Mouse (Mus musculus) ES-Bruce4 (cell line): Measurements from ENCODE around the gene Rbm33. TPM values are rescaled to one million over a fixed set of nuclear protein-coding genes. Genes with fewer than 3 reads are reported as not detected.

Experiments used
- H3K27ac ChIP-seq: 2 replicates; pipeline ENCODE4 v1.5.1; 2012; ENCODE audit warnings: low read length, inconsistent platforms; ENCODE audit not compliant: insufficient read depth
- H3K27me3 ChIP-seq: 2 replicates; pipeline ENCODE4 v1.6.1; 2012; ENCODE audit warnings: mild to moderate bottlenecking, low read length, inconsistent platforms; ENCODE audit not compliant: control insufficient read depth, poor library complexity, insufficient read depth, severe bottlenecking
- H3K36me3 ChIP-seq: 2 replicates; pipeline ENCODE4 v1.6.1; 2012; ENCODE audit warnings: inconsistent platforms, mild to moderate bottlenecking, low read length, moderate library complexity; ENCODE audit not compliant: control insufficient read depth, poor library complexity, insufficient read depth, severe bottlenecking
- H3K4me1 ChIP-seq: one replicate; pipeline ENCODE4 v1.8.1; 2011; ENCODE audit warnings: low read length; ENCODE audit not compliant: control insufficient read depth, insufficient read depth
- H3K4me3 ChIP-seq: 2 replicates; pipeline ENCODE4 v1.5.1; 2011; ENCODE audit warnings: low read depth, mild to moderate bottlenecking, low read length
- H3K9ac ChIP-seq: 2 replicates; pipeline ENCODE4 v1.6.1; 2012; ENCODE audit warnings: low read depth, mild to moderate bottlenecking, inconsistent platforms; ENCODE audit not compliant: poor library complexity, severe bottlenecking
- H3K9me3 ChIP-seq: replicated peaks from 2 replicates; pipeline ENCODE4 v1.6.1; 2012; ENCODE audit warnings: mild to moderate bottlenecking, low read length, inconsistent platforms; ENCODE audit not compliant: control insufficient read depth, poor library complexity, insufficient read depth, severe bottlenecking
- CTCF ChIP-seq: IDR thresholded peaks from one replicate; pipeline ENCODE4 v1.8.1; 2011; ENCODE audit warnings: low read depth, low read length
- EP300 ChIP-seq: IDR thresholded peaks from 2 replicates; pipeline ENCODE4 v1.6.1; 2011; ENCODE audit warnings: low read depth, low read length; ENCODE audit not compliant: insufficient read depth
- POLR2A ChIP-seq: IDR thresholded peaks from one replicate; pipeline ENCODE4 v1.8.1; 2011; ENCODE audit warnings: low read length; ENCODE audit not compliant: insufficient read depth
- polyA plus RNA-seq: library from polyadenylated mRNA; stranded (reverse); fragments of >200 nt; gene quantifications from 2 replicates; pipeline ENCODE4 v1.2.4, GENCODE M21; 2011; ENCODE audit warnings: low read depth; ENCODE audit not compliant: missing spikeins, insufficient read depth, insufficient read length

Gene Rbm33
- polyA plus RNA-seq, 1 experiment: 60.2 TPM

DNA sequence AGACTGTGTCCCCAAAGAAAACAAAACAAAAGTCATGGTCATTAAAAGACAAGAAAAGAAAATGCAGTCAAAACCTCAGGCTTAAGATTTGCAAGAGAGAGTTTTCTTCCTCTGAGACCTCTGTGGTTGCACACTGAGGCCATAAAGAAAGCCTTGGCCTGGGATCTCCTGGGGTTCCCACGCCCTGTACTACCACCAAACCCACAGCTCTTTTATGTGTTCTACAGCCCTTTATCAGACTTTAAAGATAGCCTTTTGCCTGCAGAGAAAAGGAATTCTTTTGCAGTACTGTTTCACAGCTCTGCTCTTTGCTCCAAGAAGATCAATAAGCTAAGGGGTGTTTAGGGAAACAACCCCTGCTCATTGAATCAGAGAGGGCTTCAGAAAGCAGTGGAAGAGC lies 26.3 kb upstream of the Rbm33 start:
- Histone ChIP-seq H3K4me1 (no peaks in the 10 kb centered on the region), H3K4me3 (no peak overlapping the region), H3K27me3 (no peaks in the 10 kb centered on the region; the same call in 1 of the 2 replicates), H3K9ac (no peak overlapping the region), H3K36me3 (no peaks in the 10 kb centered on the region), H3K27ac (no peak overlapping the region), H3K9me3 (no peaks in the 10 kb centered on the region)
- no peak for TF ChIP-seq CTCF
- no peak for TF ChIP-seq POLR2A
- no peak for TF ChIP-seq EP300

GRCm38 (mm10) chr5:28291118-28291850 lies 25.6 kb upstream of the Rbm33 start:
- H3K9ac ChIP-seq: no peak overlapping the region
- no peaks in the 10 kb centered on the region; the same call in 1 of the 2 replicates for H3K27me3 ChIP-seq
- H3K36me3 ChIP-seq: no peaks in the 10 kb centered on the region
- no peaks in the 10 kb centered on the region for H3K9me3 ChIP-seq
- TF ChIP-seq POLR2A: no peak
- TF ChIP-seq CTCF: no peak
- no peak for TF ChIP-seq EP300
- H3K4me3 ChIP-seq: no peak overlapping the region
- no peak overlapping the region for H3K27ac ChIP-seq
- H3K4me1 ChIP-seq: no peaks in the 10 kb centered on the region

DNA sequence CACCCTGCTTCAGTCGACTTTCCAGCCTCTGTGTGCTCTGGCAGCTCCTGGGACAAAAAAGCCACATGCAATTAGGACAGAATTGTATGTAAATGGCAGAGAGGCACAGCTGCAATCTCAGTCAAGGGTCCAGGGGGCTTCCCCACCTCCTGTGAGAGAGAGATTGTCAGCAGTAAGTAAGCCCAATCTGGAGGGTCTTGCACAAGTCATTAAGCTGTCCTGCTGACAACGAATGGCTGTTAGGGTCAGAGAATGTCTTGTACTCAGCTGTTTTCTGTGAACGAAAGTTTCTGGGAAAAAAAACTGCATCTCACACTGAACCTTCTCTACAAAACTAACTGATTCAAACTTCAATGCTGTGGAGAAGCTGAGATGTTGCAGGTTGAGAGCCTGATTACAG lies 24.6 kb upstream of the Rbm33 start:
- Histone ChIP-seq H3K9ac (no peak overlapping the region), H3K4me1 (no peaks in the 10 kb centered on the region), H3K27me3 (no peaks in the 10 kb centered on the region; the same call in 1 of the 2 replicates)

DNA sequence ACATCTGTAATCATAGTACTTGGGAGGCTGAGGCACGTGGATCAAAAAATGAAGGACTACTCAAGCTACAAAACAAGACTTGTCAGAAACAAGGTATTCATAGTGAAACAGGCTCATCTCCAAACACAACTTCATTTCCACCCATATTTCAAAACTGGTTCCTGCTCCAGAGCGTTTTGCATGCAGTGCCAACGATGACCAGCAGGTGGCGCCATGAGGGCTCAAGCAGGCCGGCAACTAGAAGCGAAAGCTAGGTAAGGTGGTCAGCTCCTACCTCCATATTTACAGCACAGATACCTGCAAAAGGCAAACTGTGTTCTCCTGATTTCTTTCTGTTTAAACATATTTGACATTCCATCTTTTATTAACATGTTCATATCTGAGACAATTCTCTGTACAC lies 22.9 kb upstream of the Rbm33 start:
- Histone ChIP-seq H3K27me3 (no peaks in the 10 kb centered on the region; the same call in 1 of the 2 replicates), H3K4me1 (no peaks in the 10 kb centered on the region), H3K36me3 (no peaks in the 10 kb centered on the region), H3K9ac (no peak overlapping the region), H3K27ac (no peak overlapping the region), H3K4me3 (no peak overlapping the region), H3K9me3 (no peaks in the 10 kb centered on the region)
- TF ChIP-seq CTCF (peak; percentile 99), EP300 (no peak)

More for the DNA sequence above, 24.6 kb upstream of the Rbm33 start:
- no peaks in the 10 kb centered on the region for H3K36me3 ChIP-seq
- H3K9me3 ChIP-seq: no peaks in the 10 kb centered on the region
- H3K4me3 ChIP-seq: no peak overlapping the region
- TF ChIP-seq CTCF (no peak), EP300 (no peak), POLR2A (no peak)
- H3K27ac ChIP-seq: no peak overlapping the region

DNA sequence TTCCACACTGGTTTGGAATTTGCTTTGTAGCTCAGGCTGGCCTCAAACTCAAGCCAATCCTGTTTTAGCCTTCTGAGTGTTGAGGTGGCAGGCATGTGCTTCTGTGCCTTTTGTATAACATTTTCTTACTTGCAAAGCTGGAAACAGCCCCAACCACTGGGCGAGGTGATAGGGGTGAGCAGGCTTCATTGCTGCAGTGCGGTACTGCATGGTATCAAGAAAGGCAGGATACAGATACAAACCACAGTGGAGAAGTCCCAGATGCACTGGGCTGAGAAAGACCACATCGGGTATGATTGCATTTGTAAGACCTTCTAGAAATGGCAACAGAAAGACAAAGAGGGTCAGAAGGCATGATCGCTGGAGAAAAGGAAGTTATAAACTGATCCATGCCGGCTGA lies 18.8 kb upstream of the Rbm33 start:
- no peak overlapping the region for H3K4me3 ChIP-seq
- H3K9me3 ChIP-seq: no peaks in the 10 kb centered on the region
- H3K27ac ChIP-seq: no peak overlapping the region
- no peaks in the 10 kb centered on the region for H3K4me1 ChIP-seq
- TF ChIP-seq EP300 (no peak), POLR2A (no peak), CTCF (no peak)
- no peaks in the 10 kb centered on the region for H3K36me3 ChIP-seq
- no peak overlapping the region for H3K9ac ChIP-seq
- H3K27me3 ChIP-seq: no peaks in the 10 kb centered on the region

DNA sequence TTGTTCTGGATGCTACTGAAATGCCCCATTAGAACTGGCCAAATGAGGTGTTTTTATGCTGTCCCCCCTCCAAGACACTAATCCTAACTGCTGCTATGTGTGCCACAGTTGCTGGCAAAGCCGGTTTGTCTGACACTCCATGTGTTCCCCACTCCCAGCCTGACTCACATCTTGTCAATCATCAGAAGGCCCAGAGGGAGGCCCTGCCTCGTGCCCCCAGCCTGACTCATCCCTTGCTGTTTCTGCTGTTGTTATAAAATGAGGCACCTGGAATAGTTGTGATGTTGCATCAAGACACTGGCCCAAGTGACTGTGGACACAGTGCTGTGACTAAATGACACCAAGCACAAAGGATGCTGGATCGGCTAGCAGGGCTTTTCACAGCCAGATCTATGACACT lies 18.2 kb upstream of the Rbm33 start:
- Histone ChIP-seq H3K4me1 (no peaks in the 10 kb centered on the region), H3K9ac (no peak overlapping the region), H3K27ac (no peak overlapping the region), H3K4me3 (no peak overlapping the region), H3K9me3 (no peaks in the 10 kb centered on the region), H3K36me3 (no peaks in the 10 kb centered on the region), H3K27me3 (no peaks in the 10 kb centered on the region)
- TF ChIP-seq POLR2A: no peak
- TF ChIP-seq EP300: no peak
